Mouse (Mus musculus) limb, embryonic 11.5 days (tissue): Measurements from ENCODE around the gene Col23a1. TPM values are rescaled to one million over a fixed set of nuclear protein-coding genes. Genes with fewer than 3 reads are reported as not detected.

Experiments
- ATAC-seq: fragments of 200-750 bp; cut with Nextera tagmentation; 2 replicates; pipeline ENCODE4 v1.8.0; 2017; ENCODE audit warnings: low read depth; ENCODE audit not compliant: insufficient number of reproducible peaks, low FRiP score, low TSS enrichment
- DNase-seq: peaks from one replicate; pipeline ENCODE4 v3.0.0-alpha.2; 2015; ENCODE audit warnings: low spot score
- H3K27ac ChIP-seq: fragments of 300-500 bp; sonication (generic); replicated peaks from 2 replicates; pipeline ENCODE4 v1.5.1; 2014; ENCODE audit warnings: low read depth, mild to moderate bottlenecking, low read length
- H3K27me3 ChIP-seq: fragments of 300-500 bp; sonication (generic); 2 replicates; pipeline ENCODE4 v1.6.1; 2014; ENCODE audit warnings: mild to moderate bottlenecking, low read length, mixed read lengths; ENCODE audit not compliant: control insufficient read depth, insufficient read depth
- H3K36me3 ChIP-seq: fragments of 300-500 bp; sonication (generic); 2 replicates; pipeline ENCODE4 v1.6.1; 2014; ENCODE audit warnings: mild to moderate bottlenecking, low read length, moderate library complexity, mixed read lengths; ENCODE audit not compliant: control insufficient read depth, insufficient read depth
- H3K4me1 ChIP-seq: fragments of 300-500 bp; sonication (generic); 2 replicates; pipeline ENCODE4 v1.6.1; 2014; ENCODE audit warnings: low read length, mixed read lengths; ENCODE audit not compliant: control insufficient read depth, insufficient read depth
- H3K4me2 ChIP-seq: fragments of 300-500 bp; sonication (generic); 2 replicates; pipeline ENCODE4 v1.6.1; 2014; ENCODE audit warnings: low read depth, mild to moderate bottlenecking, moderate library complexity; ENCODE audit not compliant: severe bottlenecking
- H3K4me3 ChIP-seq: fragments of 300-500 bp; sonication (generic); 2 replicates; pipeline ENCODE4 v1.5.1; 2014; ENCODE audit warnings: low read depth, low read length
- H3K9ac ChIP-seq: fragments of 300-500 bp; sonication (generic); 2 replicates; pipeline ENCODE4 v1.6.1; 2014; ENCODE audit warnings: mild to moderate bottlenecking, low read length
- H3K9me3 ChIP-seq: fragments of 300-500 bp; sonication (generic); 2 replicates; pipeline ENCODE4 v1.6.1; 2016; ENCODE audit warnings: low read length; ENCODE audit not compliant: control insufficient read depth
- WGBS: fragments of 180-500 bp; shearing (Covaris S2); extraction: QIAGEN DNeasy Blood & Tissue Kit; methylation state at CpG from one replicate; pipeline ENCODE4 v1.1.7; 2014; 5-methylcytosine and 5-hydroxymethylcytosine counted together
- polyA plus RNA-seq: library from polyadenylated mRNA; unstranded; fragments of >200 nt; fragmentation: Nextera tagmentation; extraction: Ambion mirVana; gene quantifications from 2 replicates; pipeline ENCODE4 v1.2.1, GENCODE M21; 2014

Col23a1 gene
- polyA plus RNA-seq, 1 experiment from 2014 or later, result 21.1 TPM

DNA sequence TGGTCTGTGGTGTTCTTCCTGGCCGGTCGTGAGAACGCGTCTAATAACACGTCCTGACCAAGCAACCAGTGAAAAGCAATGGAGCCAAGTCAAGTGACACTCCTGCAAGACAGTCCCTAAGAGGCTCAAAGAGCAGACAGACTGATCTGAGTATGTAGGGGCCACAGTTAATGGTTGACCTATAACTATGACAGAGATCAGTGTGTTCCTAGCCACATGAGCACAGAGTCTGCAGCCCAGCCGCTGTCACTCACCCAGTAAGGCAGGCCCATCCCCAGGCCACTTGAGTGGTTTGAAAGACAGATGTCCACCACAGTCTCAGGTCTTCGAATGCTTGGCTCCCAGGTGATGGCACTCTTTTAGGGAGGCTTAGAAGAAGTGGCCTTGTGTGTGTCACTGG is 152.3 kb downstream of the Col23a1 start:
- ATAC-seq, result no peak
- Histone ChIP-seq H3K4me2 (no peak overlapping the region), H3K9ac (no peak overlapping the region), H3K9me3 (no peaks in the 10 kb centered on the region), H3K27ac (no peak overlapping the region), H3K27me3 (no peaks in the 10 kb centered on the region), H3K36me3 (no peaks in the 10 kb centered on the region), H3K4me3 (no peak overlapping the region), H3K4me1 (no peaks in the 10 kb centered on the region)
- WGBS, result 97% methylated on average over 7 of the region's 7 CpGs
- DNase-seq, result no peak

- Histone ChIP-seq H3K4me2 (no peak overlapping the region), H3K4me1 (no peaks in the 10 kb centered on the region), H3K9ac (no peak overlapping the region), H3K9me3 (no peaks in the 10 kb centered on the region), H3K36me3 (no peaks in the 10 kb centered on the region), H3K27me3 (no peaks in the 10 kb centered on the region), H3K27ac (no peak overlapping the region), H3K4me3 (no peak overlapping the region)
- ATAC-seq, result no peak
- WGBS, result 75% methylated on average over 8 of the region's 8 CpGs
- no peak for DNase-seq
Measured at GRCm38 (mm10) chr11:51442599-51442998, 152.9 kb downstream of the Col23a1 start.

DNA sequence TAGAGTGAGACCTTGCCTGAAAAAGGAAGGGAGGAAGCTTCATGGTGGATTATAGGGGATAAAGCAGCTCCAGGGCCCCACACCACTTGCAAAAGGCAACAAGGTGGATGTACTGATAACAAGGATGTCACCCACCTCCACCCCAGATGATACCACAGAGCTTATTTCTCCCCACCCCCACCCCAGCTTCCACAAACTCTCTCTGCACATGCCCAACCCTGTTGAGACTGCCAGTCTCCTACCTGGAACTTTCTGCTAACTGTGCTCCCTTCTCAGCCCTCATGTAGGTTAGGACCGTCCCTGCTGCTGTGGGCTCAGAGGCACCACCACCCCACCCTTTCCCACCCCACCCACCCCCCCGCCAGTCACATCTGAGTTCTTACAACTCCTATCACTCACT is 154.1 kb downstream of the Col23a1 start:
- Histone ChIP-seq H3K27ac (no peak overlapping the region), H3K4me2 (no peak overlapping the region), H3K4me3 (no peak overlapping the region), H3K36me3 (no peaks in the 10 kb centered on the region), H3K9ac (no peak overlapping the region), H3K27me3 (no peaks in the 10 kb centered on the region), H3K4me1 (no peaks in the 10 kb centered on the region), H3K9me3 (no peaks in the 10 kb centered on the region)
- no peak for ATAC-seq
- no peak for DNase-seq
- 58% methylated on average over 2 of the region's 2 CpGs for WGBS

DNA sequence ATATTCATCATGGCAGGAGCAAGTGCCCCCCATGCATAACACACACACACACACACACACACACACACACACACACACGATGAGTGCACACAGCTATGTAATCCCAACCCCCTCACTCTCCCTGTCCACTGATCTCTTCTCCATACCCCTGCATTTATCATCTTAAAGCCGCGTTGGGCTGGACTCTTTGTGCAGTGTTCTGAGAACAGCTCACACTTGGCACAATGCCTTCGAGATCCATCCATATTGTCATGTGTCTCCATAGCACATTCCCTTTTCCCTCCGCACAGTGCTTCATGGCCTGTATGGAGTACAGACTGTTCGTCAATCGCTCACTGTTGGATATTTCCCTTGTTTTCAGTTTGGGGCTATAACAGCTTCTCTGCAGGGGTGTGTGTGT is 154.9 kb downstream of the Col23a1 start:
- Histone ChIP-seq H3K4me2 (no peak overlapping the region), H3K9me3 (no peaks in the 10 kb centered on the region), H3K4me1 (no peaks in the 10 kb centered on the region), H3K9ac (no peak overlapping the region), H3K27me3 (no peaks in the 10 kb centered on the region), H3K27ac (no peak overlapping the region), H3K36me3 (no peaks in the 10 kb centered on the region), H3K4me3 (no peak overlapping the region)
- ATAC-seq (no peak), DNase-seq (no peak)
- 89% methylated on average over 7 of the region's 7 CpGs for WGBS

DNA sequence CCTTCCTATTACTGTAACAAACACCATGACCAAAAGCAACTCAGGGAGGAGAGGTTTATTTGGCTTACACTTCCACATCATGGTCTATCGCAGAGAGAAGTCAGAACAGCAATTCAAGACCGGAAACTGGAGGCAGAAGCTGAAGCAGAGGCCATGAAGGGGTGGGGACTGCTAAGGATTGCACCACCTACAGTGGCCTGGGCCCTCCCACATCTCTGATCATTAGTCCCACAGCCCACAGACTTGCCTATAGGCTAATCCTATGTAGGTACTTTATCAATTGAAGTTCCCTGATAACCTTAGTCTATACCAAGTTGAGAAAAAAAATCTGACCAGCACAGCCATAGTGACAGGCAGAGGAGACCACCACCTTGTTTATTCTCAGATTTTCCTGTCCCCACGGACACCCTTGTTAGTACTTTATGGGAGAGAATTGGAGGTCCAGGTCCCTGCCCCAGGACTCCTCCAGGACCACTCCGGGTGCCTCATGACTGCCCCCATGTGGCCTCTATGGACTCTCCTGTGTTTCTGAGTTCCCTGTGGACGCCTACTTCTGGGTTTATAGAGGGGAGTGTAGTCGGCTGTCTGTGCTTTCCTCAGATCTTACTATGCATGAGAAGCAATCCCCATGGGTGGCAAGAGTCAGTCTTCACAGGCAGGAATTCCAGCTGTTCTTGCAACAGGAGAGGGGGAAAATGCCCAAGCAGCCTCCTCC is 157.1 kb downstream of the Col23a1 start:
- DNase-seq, result peak; percentile 81
- no peaks in the 10 kb centered on the region for H3K9me3 ChIP-seq
- no peak overlapping the region for H3K27ac ChIP-seq
- no peak overlapping the region for H3K9ac ChIP-seq
- H3K27me3 ChIP-seq, result no peaks in the 10 kb centered on the region
- H3K4me3 ChIP-seq, result no peak overlapping the region
- H3K4me2 ChIP-seq, result no peak overlapping the region
- 31% methylated on average over 6 of the region's 6 CpGs for WGBS
- no peaks in the 10 kb centered on the region for H3K36me3 ChIP-seq
- 0 out of 2 replicates have a peak, but pooled peaks have one; percentile 31 for ATAC-seq
- no peaks in the 10 kb centered on the region for H3K4me1 ChIP-seq

DNA sequence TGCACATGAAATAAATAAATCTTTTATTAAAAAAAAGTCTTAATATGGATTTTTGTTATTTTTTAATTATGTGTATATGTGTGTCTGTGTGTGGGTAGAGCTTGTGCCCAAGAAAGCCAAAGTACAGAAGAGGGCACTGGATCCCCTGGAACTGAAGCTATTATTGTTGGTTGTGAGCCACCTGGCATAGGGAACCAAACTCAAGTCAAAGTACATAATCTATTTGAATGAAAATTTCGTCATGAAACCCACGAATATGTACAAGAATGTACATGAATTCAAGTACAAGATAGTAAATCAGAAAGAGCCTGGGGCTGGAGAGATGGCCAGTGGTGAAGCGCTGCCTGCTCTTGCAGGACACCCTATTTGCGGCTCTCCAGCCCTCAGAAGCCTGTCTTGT is 158.5 kb downstream of the Col23a1 start:
- H3K36me3 ChIP-seq, result no peaks in the 10 kb centered on the region
- no peaks in the 10 kb centered on the region for H3K4me1 ChIP-seq
- no peaks in the 10 kb centered on the region for H3K27me3 ChIP-seq
- no peak overlapping the region for H3K9ac ChIP-seq
- DNase-seq, result no peak
- H3K4me2 ChIP-seq, result no peak overlapping the region
- no peak overlapping the region for H3K27ac ChIP-seq
- 93% methylated on average over 4 of the region's 4 CpGs for WGBS
- H3K9me3 ChIP-seq, result no peaks in the 10 kb centered on the region
- no peak overlapping the region for H3K4me3 ChIP-seq
- ATAC-seq, result no peak

DNA sequence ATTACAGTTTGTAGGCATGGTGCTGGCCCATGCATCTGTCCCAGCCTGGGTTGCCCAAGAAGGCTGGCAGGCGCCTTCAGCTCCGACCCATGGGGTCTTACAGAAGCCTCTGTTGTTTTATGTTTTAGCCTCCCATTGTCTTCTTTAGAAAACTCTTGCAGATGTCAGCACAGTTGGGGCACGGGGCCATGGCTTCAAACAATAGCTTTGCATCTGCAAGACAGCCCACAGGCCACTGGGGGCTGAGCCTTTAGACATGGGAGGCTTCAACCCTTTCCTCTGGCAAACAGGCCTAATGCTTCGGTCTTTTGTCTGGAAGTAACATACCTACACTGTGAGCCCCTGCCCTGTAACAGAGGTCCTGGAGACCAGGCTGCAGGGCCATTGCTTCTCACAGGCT is 159.0 kb downstream of the Col23a1 start:
- Histone ChIP-seq H3K9me3 (no peaks in the 10 kb centered on the region), H3K9ac (no peak overlapping the region), H3K36me3 (no peaks in the 10 kb centered on the region), H3K4me2 (no peak overlapping the region), H3K27me3 (no peaks in the 10 kb centered on the region), H3K27ac (no peak overlapping the region), H3K4me1 (no peaks in the 10 kb centered on the region; the same call in 1 of the 2 replicates), H3K4me3 (no peak overlapping the region)
- no peak for ATAC-seq
- WGBS, result 73% methylated on average over 4 of the region's 4 CpGs
- no peak for DNase-seq

DNA sequence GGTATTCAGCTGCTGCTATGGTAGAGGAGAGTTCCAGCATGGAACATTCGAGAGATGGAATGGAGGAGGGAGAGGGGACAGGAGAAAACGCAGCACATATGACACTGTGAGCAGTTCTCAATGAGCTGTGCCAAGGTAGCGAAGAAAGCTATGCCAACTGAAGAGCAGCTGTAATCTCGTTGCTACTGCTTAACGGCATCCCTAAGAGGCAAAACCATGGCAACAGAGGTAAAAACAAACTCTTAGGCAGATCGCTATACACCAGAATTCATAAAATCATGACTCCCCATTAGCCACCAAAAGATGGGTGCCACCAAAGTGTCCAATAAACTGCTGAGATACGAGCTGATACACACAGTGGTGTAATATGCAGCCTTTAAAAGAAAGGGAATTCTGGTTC is 160.2 kb downstream of the Col23a1 start:
- Histone ChIP-seq H3K4me1 (no peaks in the 10 kb centered on the region; the same call in 1 of the 2 replicates), H3K27me3 (no peaks in the 10 kb centered on the region), H3K36me3 (no peaks in the 10 kb centered on the region), H3K9ac (no peak overlapping the region), H3K4me2 (no peak overlapping the region), H3K9me3 (no peaks in the 10 kb centered on the region), H3K4me3 (no peak overlapping the region), H3K27ac (no peak overlapping the region)
- WGBS, result 86% methylated on average over 7 of the region's 7 CpGs
- ATAC-seq, result no peak
- no peak for DNase-seq

DNA sequence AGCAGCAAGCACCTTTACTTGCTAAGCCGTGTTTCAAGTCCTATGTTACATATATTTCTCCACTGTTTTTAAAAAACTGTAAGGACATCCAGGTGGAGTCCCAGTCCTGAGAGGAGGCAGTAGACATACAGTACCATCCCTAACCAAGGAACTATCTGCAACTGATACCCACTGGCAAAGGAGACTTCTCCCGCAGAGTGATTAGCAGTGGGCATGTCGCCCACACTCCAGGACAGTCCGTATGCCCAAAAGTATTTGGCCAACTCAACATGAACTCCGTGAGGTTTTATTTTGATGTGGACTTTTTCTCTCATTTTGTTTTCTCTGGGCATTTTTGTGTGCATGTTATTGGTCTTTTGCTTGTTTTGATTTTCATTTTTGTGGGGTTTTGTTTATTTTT is 161.6 kb downstream of the Col23a1 start:
- H3K4me3 ChIP-seq, result no peak overlapping the region
- H3K4me1 ChIP-seq, result no peaks in the 10 kb centered on the region; the same call in 1 of the 2 replicates
- no peak overlapping the region for H3K9ac ChIP-seq
- DNase-seq (no peak), ATAC-seq (no peak)
- H3K27ac ChIP-seq, result no peak overlapping the region
- no peaks in the 10 kb centered on the region for H3K36me3 ChIP-seq
- H3K4me2 ChIP-seq, result no peak overlapping the region
- WGBS, result 94% methylated on average over 5 of the region's 5 CpGs
- H3K9me3 ChIP-seq, result no peaks in the 10 kb centered on the region
- H3K27me3 ChIP-seq, result no peaks in the 10 kb centered on the region
